Mouse (Mus musculus): ENCODE data around the gene Gja6.

DNA sequence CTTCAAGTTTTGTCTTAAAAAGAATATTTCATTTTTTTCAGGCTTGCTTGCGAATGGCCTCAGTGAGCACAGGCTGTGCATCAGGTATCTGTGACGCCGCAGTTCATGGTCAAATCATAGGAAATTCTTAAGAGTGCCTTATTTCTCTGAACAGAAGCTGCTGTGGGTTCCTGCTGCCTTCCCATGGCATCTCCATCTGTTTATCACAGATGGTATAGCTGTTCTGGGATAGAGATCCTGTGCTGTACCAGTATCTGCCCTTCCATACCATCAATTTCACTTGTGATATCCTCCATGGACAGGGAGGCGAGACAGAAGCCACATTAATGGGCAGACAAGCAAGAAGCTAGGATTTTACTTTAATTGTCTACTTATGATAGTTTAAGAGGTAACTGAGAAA lies 40.3 kb downstream of the Gja6 start:
- TF ChIP-seq POLR2A (IDR thresholded peaks at IDR 0.05; ENCODE audit: borderline replicate concordance, low read depth, low read length), result no peak
- no peak for TF ChIP-seq CTCF (IDR thresholded peaks at IDR 0.05; ENCODE audit: low read depth, low read length)

Measured in bone marrow macrophage, adult 2 months (primary cell).